Mouse (Mus musculus): ENCODE measurements at regions not wholly inside any gene's neighbourhood (a gene's known extent, or its start where the extent isn't known, plus 50 kb on each side); places are given as distances from the start of the nearest gene placed in this dataset.

- Histone ChIP-seq H3K4me1 (ENCODE audit: insufficient read depth) (peaks cover 3% of the 10 kb centered on the region; the same call in 1 of the 2 replicates), H3K4me2 (ENCODE audit: low read depth, low read length) (no peak overlapping the region), H3K27ac (ENCODE audit: low read depth) (no peak overlapping the region), H3K9me3 (ENCODE audit: low read length) (no peaks in the 10 kb centered on the region), H3K9ac (replicated peaks) (no peak overlapping the region), H3K4me3 (ENCODE audit: low read depth, low read length) (no peak overlapping the region), H3K36me3 (replicated peaks; ENCODE audit: insufficient read depth, low read length) (no peaks in the 10 kb centered on the region), H3K27me3 (ENCODE audit: insufficient read depth, low read length) (no peaks in the 10 kb centered on the region)
- no peak for TF ChIP-seq CTCF (IDR thresholded peaks at IDR 0.05; ENCODE audit: low read depth)
- no peak for TF ChIP-seq EP300 (IDR thresholded peaks at IDR 0.05; ENCODE audit: low read depth)
- no peak for DNase-seq
- no peak for ATAC-seq
- 51% methylated on average over 8 of the region's 8 CpGs for WGBS (ENCODE audit: insufficient replicate concordance)
These were observed 155.4 kb downstream of the Ifng start for GRCm38 (mm10) chr10:118596206-118596605.

- H3K4me3 ChIP-seq (ENCODE audit: low read depth, low read length), result no peak overlapping the region
- no peaks in the 10 kb centered on the region for H3K27me3 ChIP-seq (ENCODE audit: insufficient read depth, low read length)
- no peaks in the 10 kb centered on the region for H3K36me3 ChIP-seq (replicated peaks; ENCODE audit: insufficient read depth, low read length)
- H3K4me2 ChIP-seq (ENCODE audit: low read depth, low read length), result no peak overlapping the region
- H3K4me1 ChIP-seq (ENCODE audit: insufficient read depth), result peaks cover 3% of the 10 kb centered on the region; the same call in 1 of the 2 replicates
- WGBS (ENCODE audit: insufficient replicate concordance), result 69% methylated on average over 4 of the region's 4 CpGs
- H3K9me3 ChIP-seq (ENCODE audit: low read length), result no peaks in the 10 kb centered on the region
- no peak for DNase-seq
- TF ChIP-seq CTCF (IDR thresholded peaks at IDR 0.05; ENCODE audit: low read depth) (no peak), EP300 (IDR thresholded peaks at IDR 0.05; ENCODE audit: low read depth) (no peak)
- H3K27ac ChIP-seq (ENCODE audit: low read depth), result no peak overlapping the region
- no peak overlapping the region for H3K9ac ChIP-seq (replicated peaks)
- no peak for ATAC-seq
These were observed 157.7 kb downstream of the Ifng start for GRCm38 (mm10) chr10:118598497-118598896.

GRCm38 (mm10) chr10:118599197-118599596 lies 158.4 kb downstream of the Ifng start:
- no peak overlapping the region for H3K4me2 ChIP-seq (ENCODE audit: low read depth, low read length)
- 58% methylated on average over 5 of the region's 5 CpGs for WGBS (ENCODE audit: insufficient replicate concordance)
- H3K4me3 ChIP-seq (ENCODE audit: low read depth, low read length), result no peak overlapping the region
- H3K27ac ChIP-seq (ENCODE audit: low read depth), result no peak overlapping the region
- no peaks in the 10 kb centered on the region for H3K9me3 ChIP-seq (ENCODE audit: low read length)
- H3K27me3 ChIP-seq (ENCODE audit: insufficient read depth, low read length), result no peaks in the 10 kb centered on the region
- no peak for TF ChIP-seq CTCF (IDR thresholded peaks at IDR 0.05; ENCODE audit: low read depth)
- TF ChIP-seq EP300 (IDR thresholded peaks at IDR 0.05; ENCODE audit: low read depth), result no peak
- H3K9ac ChIP-seq (replicated peaks), result no peak overlapping the region
- no peak for DNase-seq
- no peak for ATAC-seq
- H3K4me1 ChIP-seq (ENCODE audit: insufficient read depth), result peaks cover 3% of the 10 kb centered on the region; the same call in 1 of the 2 replicates
- no peaks in the 10 kb centered on the region for H3K36me3 ChIP-seq (replicated peaks; ENCODE audit: insufficient read depth, low read length)

GRCm38 (mm10) chr10:118599610-118600009 lies 158.8 kb downstream of the Ifng start:
- no peaks in the 10 kb centered on the region for H3K36me3 ChIP-seq (replicated peaks; ENCODE audit: insufficient read depth, low read length)
- WGBS (ENCODE audit: insufficient replicate concordance), result 36% methylated on average over 4 of the region's 4 CpGs
- H3K4me1 ChIP-seq (ENCODE audit: insufficient read depth), result peaks cover 3% of the 10 kb centered on the region; the same call in 1 of the 2 replicates
- no peaks in the 10 kb centered on the region for H3K9me3 ChIP-seq (ENCODE audit: low read length)
- ATAC-seq (no peak), DNase-seq (no peak)
- H3K4me2 ChIP-seq (ENCODE audit: low read depth, low read length), result peak overlapping the region; percentile 45
- H3K4me3 ChIP-seq (ENCODE audit: low read depth, low read length), result peak overlapping the region; percentile 24; the same call in 1 of the 2 replicates
- no peak for TF ChIP-seq CTCF (IDR thresholded peaks at IDR 0.05; ENCODE audit: low read depth)
- 0 out of 2 replicates have a peak, but pooled peaks have one; percentile 15 for TF ChIP-seq EP300 (IDR thresholded peaks at IDR 0.05; ENCODE audit: low read depth)
- no peak overlapping the region for H3K9ac ChIP-seq (replicated peaks)
- no peaks in the 10 kb centered on the region for H3K27me3 ChIP-seq (ENCODE audit: insufficient read depth, low read length)
- H3K27ac ChIP-seq (ENCODE audit: low read depth), result peak overlapping the region; percentile 18; the same call in 1 of the 2 replicates

GRCm38 (mm10) chr10:118602922-118603321 lies 162.1 kb downstream of the Ifng start:
- TF ChIP-seq EP300 (IDR thresholded peaks at IDR 0.05; ENCODE audit: low read depth), result peak; percentile 28; the same call in 1 of the 2 replicates
- TF ChIP-seq CTCF (IDR thresholded peaks at IDR 0.05; ENCODE audit: low read depth), result no peak
- H3K9me3 ChIP-seq (ENCODE audit: low read length), result no peaks in the 10 kb centered on the region
- no peaks in the 10 kb centered on the region for H3K36me3 ChIP-seq (replicated peaks; ENCODE audit: insufficient read depth, low read length)
- DNase-seq (no peak), ATAC-seq (peak; percentile 72)
- H3K27me3 ChIP-seq (ENCODE audit: insufficient read depth, low read length), result no peaks in the 10 kb centered on the region
- H3K4me2 ChIP-seq (ENCODE audit: low read depth, low read length), result no peak overlapping the region
- no peak overlapping the region for H3K9ac ChIP-seq (replicated peaks)
- no peaks in the 10 kb centered on the region; the same call in 1 of the 2 replicates for H3K4me1 ChIP-seq (ENCODE audit: insufficient read depth)
- H3K4me3 ChIP-seq (ENCODE audit: low read depth, low read length), result no peak overlapping the region
- 33% methylated on average over 4 of the region's 4 CpGs for WGBS (ENCODE audit: insufficient replicate concordance)
- no peak overlapping the region for H3K27ac ChIP-seq (ENCODE audit: low read depth)

GRCm38 (mm10) chr10:118603857-118604414 lies 163.1 kb downstream of the Ifng start:
- ATAC-seq (peak; percentile 44), DNase-seq (peak; percentile 28)
- Histone ChIP-seq H3K9me3 (ENCODE audit: low read length) (no peaks in the 10 kb centered on the region), H3K4me2 (ENCODE audit: low read depth, low read length) (peak overlapping the region; percentile 9; the same call in 1 of the 2 replicates), H3K27me3 (ENCODE audit: insufficient read depth, low read length) (no peaks in the 10 kb centered on the region), H3K36me3 (replicated peaks; ENCODE audit: insufficient read depth, low read length) (no peaks in the 10 kb centered on the region), H3K4me3 (ENCODE audit: low read depth, low read length) (no peak overlapping the region), H3K4me1 (ENCODE audit: insufficient read depth) (no peaks in the 10 kb centered on the region; the same call in 1 of the 2 replicates), H3K27ac (ENCODE audit: low read depth) (no peak overlapping the region), H3K9ac (replicated peaks) (no peak overlapping the region)
- 54% methylated on average over 13 of the region's 13 CpGs for WGBS (ENCODE audit: insufficient replicate concordance)
- TF ChIP-seq EP300 (IDR thresholded peaks at IDR 0.05; ENCODE audit: low read depth) (no peak), CTCF (IDR thresholded peaks at IDR 0.05; ENCODE audit: low read depth) (no peak)
